Mouse (Mus musculus) cerebellum, postnatal 4 days (tissue): Measurements from ENCODE around the gene Cryzl2.
A peak's percentile ranks its signal among the peaks of the same experiment; 100 is the strongest.

Experiments used
- DNase-seq, 2 experiments: peaks; one replicate each; pipeline ENCODE4 v3.0.0; 2022; ENCODE audit warnings: low spot score in 2 of 2, mixed read lengths in 1 of 2

Cryzl2 gene

GRCm38 (mm10) chr1:157525692-157526354, 67.4 kb downstream of the Cryzl2 start:
- no peak for DNase-seq

GRCm38 (mm10) chr1:157526625-157527024, 68.2 kb downstream of the Cryzl2 start:
- no peak for DNase-seq

- DNase-seq: peak in 1 of 2 experiments; percentile 62
These were observed 74.6 kb downstream of the Cryzl2 start for GRCm38 (mm10) chr1:157532826-157533460.

GRCm38 (mm10) chr1:157535571-157535970, 77.2 kb downstream of the Cryzl2 start:
- no peak for DNase-seq

- peak in 1 of 2 experiments; percentile 68 for DNase-seq
These were observed 78.1 kb downstream of the Cryzl2 start for GRCm38 (mm10) chr1:157536471-157536870.

GRCm38 (mm10) chr1:157537636-157538035, 79.3 kb downstream of the Cryzl2 start:
- DNase-seq: peak in 1 of 2 experiments; percentile 16
